Mouse (Mus musculus) heart, embryonic 13.5 days (tissue): Measurements from ENCODE around the gene Rab42. TPM values are rescaled to one million over a fixed set of nuclear protein-coding genes. Genes with fewer than 3 reads are reported as not detected.
"Not testable (repeated sequence)": the region's sequence is repeated elsewhere in the genome, so short reads cannot be mapped to it uniquely, and the experiment has no call there.

Experiments used
- ATAC-seq: fragments of 200-750 bp; cut with Nextera tagmentation; 2 replicates; pipeline ENCODE4 v1.8.0; 2017; ENCODE audit warnings: moderate TSS enrichment; ENCODE audit not compliant: insufficient number of reproducible peaks, low FRiP score, low TSS enrichment; ENCODE audit errors: extremely low read depth
- H3K27ac ChIP-seq: fragments of 300-500 bp; sonication (generic); replicated peaks from 2 replicates; pipeline ENCODE4 v1.5.1; 2015; ENCODE audit warnings: moderate library complexity, mild to moderate bottlenecking, inconsistent platforms
- H3K27me3 ChIP-seq: fragments of 300-500 bp; sonication (generic); replicated peaks from 2 replicates; pipeline ENCODE4 v1.6.1; 2015; ENCODE audit warnings: mild to moderate bottlenecking, inconsistent platforms
- H3K36me3 ChIP-seq: fragments of 300-500 bp; sonication (generic); 2 replicates; pipeline ENCODE4 v1.6.1; 2015; ENCODE audit warnings: mild to moderate bottlenecking, inconsistent platforms
- H3K4me1 ChIP-seq: fragments of 300-500 bp; sonication (generic); 2 replicates; pipeline ENCODE4 v1.6.1; 2015; ENCODE audit warnings: inconsistent platforms
- H3K4me2 ChIP-seq: fragments of 300-500 bp; sonication (generic); 2 replicates; pipeline ENCODE4 v1.6.1; 2015; ENCODE audit warnings: inconsistent platforms, mild to moderate bottlenecking, moderate library complexity
- H3K4me3 ChIP-seq: fragments of 300-500 bp; sonication (generic); 2 replicates; pipeline ENCODE4 v1.5.1; 2015; ENCODE audit warnings: moderate library complexity, mild to moderate bottlenecking, inconsistent platforms
- H3K9ac ChIP-seq: fragments of 300-500 bp; sonication (generic); 2 replicates; pipeline ENCODE4 v1.6.1; 2015; ENCODE audit warnings: inconsistent platforms, mild to moderate bottlenecking, moderate library complexity
- H3K9me3 ChIP-seq: fragments of 300-500 bp; sonication (generic); 2 replicates; pipeline ENCODE4 v1.6.1; 2016; ENCODE audit warnings: inconsistent platforms
- WGBS: fragments of 180-500 bp; shearing (Covaris S2); methylation state at CpG from one replicate; pipeline ENCODE4 v1.1.7; 2015; ENCODE audit warnings: mixed read lengths; 5-methylcytosine and 5-hydroxymethylcytosine counted together
- polyA plus RNA-seq: library from polyadenylated mRNA; unstranded; fragments of >200 nt; fragmentation: Nextera tagmentation; extraction: Ambion mirVana; gene quantifications from 2 replicates; pipeline ENCODE4 v1.2.1, GENCODE M21; 2015

Rab42 gene
- polyA plus RNA-seq, 1 experiment from 2014 or later, result 1.1 TPM

- H3K9ac ChIP-seq, result no peak overlapping the region
- peaks cover 66% of the 10 kb centered on the region for H3K36me3 ChIP-seq
- 0 out of 2 replicates have a peak overlapping the region, but pooled peaks have one; percentile 12 for H3K27ac ChIP-seq
- no peak overlapping the region for H3K4me3 ChIP-seq
- H3K4me2 ChIP-seq, result no peak overlapping the region
- H3K4me1 ChIP-seq, result peaks cover 23% of the 10 kb centered on the region
- 48% methylated on average over 3 of the region's 3 CpGs for WGBS
- H3K9me3 ChIP-seq, result no peaks in the 10 kb centered on the region
- no peak for ATAC-seq
- no peaks in the 10 kb centered on the region for H3K27me3 ChIP-seq
Measured at GRCm38 (mm10) chr4:132311801-132312200, 8.6 kb upstream of the Rab42 start.

- Histone ChIP-seq H3K4me3 (no peak overlapping the region), H3K27ac (no peak overlapping the region), H3K27me3 (no peaks in the 10 kb centered on the region), H3K9me3 (no peaks in the 10 kb centered on the region), H3K4me2 (no peak overlapping the region), H3K9ac (no peak overlapping the region), H3K36me3 (peaks cover 60% of the 10 kb centered on the region), H3K4me1 (peaks cover 23% of the 10 kb centered on the region)
- no peak for ATAC-seq
- WGBS, result 38% methylated on average over 1 of the region's 1 CpGs
Measured at GRCm38 (mm10) chr4:132311209-132311608, 8.0 kb upstream of the Rab42 start.

GRCm38 (mm10) chr4:132309849-132310472 is 6.8 kb upstream of the Rab42 start:
- 29% methylated on average over 10 of the region's 10 CpGs for WGBS
- ATAC-seq, result no peak
- Histone ChIP-seq H3K9ac (peak overlapping the region; percentile 97), H3K36me3 (peaks cover 51% of the 10 kb centered on the region), H3K27ac (peak overlapping the region; percentile 92), H3K4me3 (peak overlapping the region; percentile 93), H3K9me3 (no peaks in the 10 kb centered on the region), H3K27me3 (no peaks in the 10 kb centered on the region), H3K4me2 (peak overlapping the region; percentile 96), H3K4me1 (peaks cover 15% of the 10 kb centered on the region)

- Histone ChIP-seq H3K9me3 (no peaks in the 10 kb centered on the region), H3K9ac (peak overlapping the region; percentile 97), H3K4me2 (peak overlapping the region; percentile 96), H3K27me3 (no peaks in the 10 kb centered on the region), H3K36me3 (peaks cover 48% of the 10 kb centered on the region), H3K27ac (peak overlapping the region; percentile 92), H3K4me3 (peak overlapping the region; percentile 93), H3K4me1 (peaks cover 15% of the 10 kb centered on the region)
- 2% methylated on average over 15 of the region's 15 CpGs for WGBS
- no peak for ATAC-seq
Measured at GRCm38 (mm10) chr4:132309140-132309848, 6.1 kb upstream of the Rab42 start.

- Histone ChIP-seq H3K36me3 (peaks cover 41% of the 10 kb centered on the region), H3K27ac (peak overlapping the region; percentile 92), H3K9me3 (no peaks in the 10 kb centered on the region), H3K4me2 (peak overlapping the region; percentile 96), H3K9ac (peak overlapping the region; percentile 97), H3K4me1 (peaks cover 15% of the 10 kb centered on the region), H3K27me3 (no peaks in the 10 kb centered on the region), H3K4me3 (peak overlapping the region; percentile 93)
- peak; percentile 79 for ATAC-seq
- under 1% methylated on average over 41 of the region's 41 CpGs for WGBS
Measured at GRCm38 (mm10) chr4:132308437-132309139, 5.4 kb upstream of the Rab42 start.

- 82% methylated on average over 6 of the region's 6 CpGs for WGBS
- H3K9ac ChIP-seq, result no peak overlapping the region
Measured at GRCm38 (mm10) chr4:132306004-132306403, 2.8 kb upstream of the Rab42 start.

GRCm38 (mm10) chr4:132305276-132305675 is 2.1 kb upstream of the Rab42 start:
- H3K4me3 ChIP-seq, result no peak overlapping the region
- no peak overlapping the region for H3K9ac ChIP-seq
- ATAC-seq, result no peak
- H3K4me1 ChIP-seq, result peaks cover 30% of the 10 kb centered on the region
- no peak overlapping the region for H3K27ac ChIP-seq
- no peaks in the 10 kb centered on the region for H3K27me3 ChIP-seq
- H3K36me3 ChIP-seq, result peaks cover 8% of the 10 kb centered on the region
- no peak overlapping the region for H3K4me2 ChIP-seq
- H3K9me3 ChIP-seq, result no peaks in the 10 kb centered on the region
- 76% methylated on average over 8 of the region's 8 CpGs for WGBS

More at GRCm38 (mm10) chr4:132306004-132306403, 2.8 kb upstream of the Rab42 start:
- no peak for ATAC-seq
- H3K4me2 ChIP-seq, result no peak overlapping the region
- no peak overlapping the region for H3K27ac ChIP-seq
- H3K4me3 ChIP-seq, result no peak overlapping the region
- peaks cover 34% of the 10 kb centered on the region for H3K4me1 ChIP-seq
- no peaks in the 10 kb centered on the region for H3K9me3 ChIP-seq
- H3K27me3 ChIP-seq, result no peaks in the 10 kb centered on the region
- H3K36me3 ChIP-seq, result peaks cover 15% of the 10 kb centered on the region

- Histone ChIP-seq H3K4me1 (peaks cover 19% of the 10 kb centered on the region), H3K4me3 (peak overlapping the region; percentile 62), H3K4me2 (peak overlapping the region; percentile 77), H3K9ac (peak overlapping the region; percentile 80)
- H3K36me3 ChIP-seq, H3K27me3 ChIP-seq, H3K9me3 ChIP-seq, H3K27ac ChIP-seq, ATAC-seq: not testable (repeated sequence)
- 37% methylated on average over 6 of the region's 6 CpGs for WGBS
Measured at GRCm38 (mm10) chr4:132303484-132303883, 299 bp upstream of the Rab42 start.

- Histone ChIP-seq H3K36me3 (no peaks in the 10 kb centered on the region), H3K4me2 (peak overlapping the region; percentile 77), H3K4me3 (peak overlapping the region; percentile 62), H3K27me3 (no peaks in the 10 kb centered on the region), H3K4me1 (peaks cover 19% of the 10 kb centered on the region), H3K27ac (peak overlapping the region; percentile 46), H3K9ac (peak overlapping the region; percentile 80), H3K9me3 (no peaks in the 10 kb centered on the region)
- ATAC-seq, result no peak
- 66% methylated on average over 16 of the region's 16 CpGs for WGBS
Measured at GRCm38 (mm10) chr4:132301965-132302938, 933 bp downstream of the Rab42 start.

GRCm38 (mm10) chr4:132301486-132301885 is 1.7 kb downstream of the Rab42 start:
- Histone ChIP-seq H3K27me3 (no peaks in the 10 kb centered on the region), H3K4me2 (no peak overlapping the region), H3K9me3 (no peaks in the 10 kb centered on the region), H3K4me3 (no peak overlapping the region), H3K36me3 (no peaks in the 10 kb centered on the region), H3K9ac (no peak overlapping the region), H3K27ac (peak overlapping the region; percentile 46), H3K4me1 (peaks cover 19% of the 10 kb centered on the region)
- ATAC-seq, result no peak
- 56% methylated on average over 6 of the region's 6 CpGs for WGBS
